Mouse (Mus musculus) ES-E14 (cell line): ENCODE measurements around the gene Fuz. TPM values are rescaled to one million over a fixed set of nuclear protein-coding genes. Genes with fewer than 3 reads are reported as not detected.
A peak's percentile ranks its signal among the peaks of the same experiment; 100 is the strongest.

Source experiments
- DNase-seq: peaks from one replicate; pipeline ENCODE4 v3.0.0-alpha.2; 2013; ENCODE audit warnings: low read depth, low spot score
- H3K27ac ChIP-seq: 2 replicates; pipeline ENCODE4 v1.5.1; 2012; ENCODE audit warnings: low read depth, mild to moderate bottlenecking, low read length, moderate library complexity, mixed read lengths; ENCODE audit not compliant: poor library complexity, insufficient read depth, severe bottlenecking
- H3K36me3 ChIP-seq: 2 replicates; pipeline ENCODE4 v1.6.1; 2012; ENCODE audit warnings: mild to moderate bottlenecking, low read length, moderate library complexity, mixed read lengths; ENCODE audit not compliant: control insufficient read depth, poor library complexity, insufficient read depth, severe bottlenecking
- H3K4me1 ChIP-seq, 2 experiments: fragments of 150-350 bp in 1 of 2; sonication (generic) in 1 of 2; 2 replicates each; pipeline ENCODE4 v1.6.1; 2012; ENCODE audit warnings: low read length in 2 of 2, mild to moderate bottlenecking in 1 of 2, mixed read lengths in 1 of 2; ENCODE audit not compliant: control insufficient read depth in 2 of 2, insufficient read depth in 2 of 2, poor library complexity in 1 of 2
- H3K4me3 ChIP-seq, 2 experiments: fragments of 150-350 bp in 1 of 2; sonication (generic) in 1 of 2; 2 replicates each; pipeline ENCODE4 v1.5.1; 2012; ENCODE audit warnings: low read length in 2 of 2, low read depth in 1 of 2, mild to moderate bottlenecking in 1 of 2, mixed read lengths in 1 of 2; ENCODE audit not compliant: insufficient read depth in 1 of 2, poor library complexity in 1 of 2, severe bottlenecking in 1 of 2
- H3K9ac ChIP-seq: 2 replicates; pipeline ENCODE4 v1.6.1; 2012; ENCODE audit warnings: low read depth, mild to moderate bottlenecking, low read length, mixed read lengths; ENCODE audit not compliant: poor library complexity, insufficient read depth, severe bottlenecking
- H3K9me3 ChIP-seq: fragments of 150-350 bp; sonication (generic); 2 replicates; pipeline ENCODE4 v1.6.1; 2012; ENCODE audit warnings: low read depth, mild to moderate bottlenecking, low read length; ENCODE audit not compliant: control insufficient read depth, insufficient read depth
- CHD2 ChIP-seq: IDR thresholded peaks from 2 replicates; pipeline ENCODE4 v1.6.1; 2014; ENCODE audit warnings: mild to moderate bottlenecking, low read depth, low read length, inconsistent platforms
- HCFC1 ChIP-seq: IDR thresholded peaks from 2 replicates; pipeline ENCODE4 v1.6.1; 2012; ENCODE audit warnings: low read length, inconsistent platforms, borderline replicate concordance; ENCODE audit not compliant: insufficient read depth
- MAFK ChIP-seq: IDR thresholded peaks from 2 replicates; pipeline ENCODE4 v1.6.1; 2014; ENCODE audit warnings: mild to moderate bottlenecking, low read depth, low read length, inconsistent platforms; ENCODE audit not compliant: insufficient read depth
- ZC3H11A ChIP-seq: IDR thresholded peaks from 2 replicates; pipeline ENCODE4 v1.6.1; 2012; ENCODE audit warnings: low read depth, mild to moderate bottlenecking, inconsistent platforms, low read length, borderline replicate concordance
- ZNF384 ChIP-seq: IDR thresholded peaks from 2 replicates; pipeline ENCODE4 v1.6.1; 2012; ENCODE audit warnings: low read depth, low read length, inconsistent platforms
- in situ Hi-C, 2 experiments: fragments of 600-800 bp; cut with MboI; formaldehyde crosslinking; loops; one replicate each; pipeline ENCODE4 v1.15.1; 2025; ENCODE audit warnings: low sequenced_read_pairs in 2 of 2, inconsistent platforms in 1 of 2; ENCODE audit not compliant: unreplicated experiment in 2 of 2
- total RNA-seq: library from RNA; depleted of rRNA; stranded (reverse); fragments of 300-350 nt; gene quantifications from 2 replicates; pipeline ENCODE4 v1.2.3, GENCODE M21; 2012

The Fuz gene
- total RNA-seq, 1 experiment, result 14.2 TPM

DNA sequence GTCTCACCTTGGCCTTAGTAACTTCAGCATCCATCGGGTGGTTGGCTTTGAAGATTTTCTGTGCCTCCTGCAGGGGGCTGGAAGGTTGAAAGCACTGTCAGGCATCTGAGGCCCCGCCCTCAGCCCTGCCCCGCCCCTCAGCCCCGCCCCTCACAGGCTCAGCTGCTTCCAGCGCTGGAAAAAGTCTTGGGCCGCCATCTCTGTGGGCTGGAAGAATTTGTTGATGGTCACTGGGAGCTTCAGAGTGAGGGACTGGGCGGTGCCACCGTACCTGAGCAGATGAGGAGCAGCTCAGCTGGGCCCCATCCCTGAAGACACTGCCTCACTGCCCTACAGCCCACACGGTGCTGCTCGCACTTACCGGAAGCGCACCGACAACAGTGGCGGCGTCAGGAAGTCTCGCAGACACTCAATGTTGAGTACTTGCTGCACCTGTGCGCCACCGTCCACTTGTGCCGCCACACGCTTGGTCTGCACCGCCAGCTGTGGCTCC lies 5.4 kb downstream of the Fuz start:
- in situ Hi-C loops, result no loop called here
- peak; percentile 64 for DNase-seq
- TF ChIP-seq ZC3H11A, result no peak
- TF ChIP-seq HCFC1, result no peak
- no peak for TF ChIP-seq MAFK
- no peak for TF ChIP-seq ZNF384
- no peak for TF ChIP-seq CHD2
- Histone ChIP-seq H3K4me1 (peaks cover 0 to 10% of the 10 kb centered on the region in 2 experiments; a peak in 1 of 4 replicates), H3K27ac (no peak overlapping the region), H3K4me3 (peak overlapping the region; percentile 53 to 58), H3K9ac (peak overlapping the region; percentile 63; the same call in 1 of the 2 replicates), H3K36me3 (peaks cover 43% of the 10 kb centered on the region), H3K9me3 (no peaks in the 10 kb centered on the region)

DNA sequence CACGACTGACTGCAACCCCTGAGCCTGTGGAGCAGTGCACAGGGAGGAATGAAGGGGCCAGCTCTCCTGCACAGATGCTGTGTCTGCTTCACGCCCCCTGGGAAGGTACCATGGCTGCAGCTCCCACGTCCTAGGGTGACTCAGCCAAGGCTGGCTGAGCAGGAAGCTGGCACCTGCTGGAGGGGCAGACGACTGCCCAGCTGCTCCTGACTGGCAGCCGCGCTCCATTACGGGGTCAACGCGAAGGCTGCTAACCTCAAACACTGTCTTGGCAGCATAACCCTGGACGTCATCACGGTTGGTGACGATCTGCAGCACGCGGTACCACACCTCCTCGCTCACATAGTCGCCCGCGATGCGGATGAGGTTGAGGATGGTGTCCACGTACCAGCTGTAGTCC lies 9.6 kb downstream of the Fuz start:
- Histone ChIP-seq H3K9me3 (no peaks in the 10 kb centered on the region), H3K27ac (no peak overlapping the region), H3K36me3 (peaks cover 62% of the 10 kb centered on the region), H3K4me1 (peaks cover 0 to 3% of the 10 kb centered on the region in 2 experiments; a peak in 1 of 4 replicates), H3K4me3 (no peak overlapping the region), H3K9ac (no peak overlapping the region)
- DNase-seq, result no peak
- TF ChIP-seq ZC3H11A, result no peak
- TF ChIP-seq ZNF384, result no peak
- no peak for TF ChIP-seq MAFK
- TF ChIP-seq HCFC1, result no peak
- TF ChIP-seq CHD2, result no peak
- in situ Hi-C loops, result no loop called here

DNA sequence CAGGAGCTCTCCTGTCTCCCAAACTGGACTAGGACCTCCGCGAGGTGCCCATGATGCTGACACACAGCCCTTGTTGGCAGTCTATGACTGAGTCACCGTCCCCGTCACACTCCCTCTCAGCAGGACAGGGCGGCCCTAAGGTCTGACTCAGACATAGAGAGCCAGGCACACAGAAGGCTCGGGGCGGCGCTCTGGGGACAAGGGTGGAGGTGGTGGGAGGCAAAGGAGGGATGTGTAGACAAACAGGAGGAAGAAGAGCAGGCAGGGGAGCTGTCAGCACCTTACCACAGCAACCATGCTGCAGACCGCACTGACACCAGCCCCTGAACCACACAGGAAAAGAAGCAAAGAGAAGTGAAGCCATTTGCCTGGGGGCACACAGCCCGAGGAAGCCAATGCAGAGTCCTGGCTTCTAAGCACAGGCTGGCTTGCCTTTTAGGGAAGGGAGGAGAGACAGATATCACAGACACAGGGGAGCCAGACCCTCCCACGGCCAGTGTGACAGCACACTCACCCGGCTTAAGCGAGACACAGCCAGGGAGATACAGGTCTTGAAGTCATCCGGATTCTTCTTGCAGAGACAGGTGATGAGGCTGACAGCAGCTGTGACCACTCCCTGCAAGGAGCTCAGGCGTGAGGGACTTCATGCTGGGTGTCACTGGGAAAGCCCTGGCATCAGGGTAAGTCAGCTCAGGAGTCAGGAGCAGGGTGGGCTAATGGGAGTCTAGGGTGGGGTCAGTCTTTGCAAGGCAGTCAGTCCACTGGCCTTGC lies 13.0 kb downstream of the Fuz start:
- H3K9ac ChIP-seq, result no peak overlapping the region
- no peak overlapping the region for H3K4me3 ChIP-seq
- TF ChIP-seq MAFK (no peak), HCFC1 (no peak), ZNF384 (no peak), ZC3H11A (no peak), CHD2 (no peak)
- peaks cover 51% of the 10 kb centered on the region for H3K36me3 ChIP-seq
- no peaks in the 10 kb centered on the region for H3K9me3 ChIP-seq
- no peak overlapping the region for H3K27ac ChIP-seq
- peaks cover 0 to under 1% of the 10 kb centered on the region in 2 experiments; a peak in 2 of 4 replicates for H3K4me1 ChIP-seq
- DNase-seq, result no peak
- in situ Hi-C loops, result no loop called here

DNA sequence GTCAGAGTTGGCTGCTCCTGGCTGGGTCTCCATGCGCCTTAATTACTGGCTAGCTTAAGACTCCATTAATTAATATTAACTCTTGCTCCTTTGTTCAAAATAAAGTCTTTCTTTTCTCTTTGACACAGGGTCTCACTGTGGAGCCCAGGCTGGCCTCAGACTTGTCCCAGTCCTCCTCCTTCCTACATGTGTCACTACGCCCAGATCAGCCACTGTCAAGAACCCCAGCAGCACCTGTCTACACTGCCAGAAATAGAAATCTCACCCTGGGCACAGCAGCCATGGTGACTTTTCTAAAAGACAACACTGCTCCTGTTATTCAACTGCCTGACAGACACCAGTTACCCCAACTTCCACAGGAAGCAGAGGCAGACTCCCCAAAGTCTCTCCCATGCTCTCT lies 18.5 kb downstream of the Fuz start:
- in situ Hi-C loops, result no loop called here
- H3K9ac ChIP-seq, result no peak overlapping the region
- no peak for DNase-seq
- H3K4me1 ChIP-seq, result peaks cover 0 to 2% of the 10 kb centered on the region in 2 experiments; a peak in 2 of 4 replicates
- TF ChIP-seq ZNF384 (no peak), MAFK (no peak)
- H3K27ac ChIP-seq, result no peak overlapping the region
- H3K9me3 ChIP-seq, result no peaks in the 10 kb centered on the region
- no peak overlapping the region for H3K4me3 ChIP-seq
- peaks cover 21% of the 10 kb centered on the region for H3K36me3 ChIP-seq

DNA sequence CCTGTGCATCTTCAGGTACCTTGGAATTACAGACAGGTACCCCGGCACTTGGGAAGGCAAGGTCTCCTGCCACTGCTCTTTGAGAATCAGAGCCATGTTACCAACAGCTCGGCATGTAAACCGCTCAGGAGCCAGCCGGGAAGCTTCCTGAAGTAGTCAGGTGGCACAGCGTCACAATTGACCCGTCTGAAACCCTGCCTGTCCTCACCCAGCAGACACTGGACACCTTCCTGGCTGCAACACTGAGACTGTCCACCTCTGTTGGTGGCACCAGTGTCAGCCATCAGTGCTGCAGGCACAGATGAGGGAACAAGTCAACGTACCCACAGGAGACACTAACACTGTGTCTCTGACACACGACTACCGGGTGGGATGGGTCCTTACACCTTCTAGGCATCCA lies 19.4 kb downstream of the Fuz start:
- in situ Hi-C loops, result no loop called here
- TF ChIP-seq MAFK (no peak), HCFC1 (no peak), ZC3H11A (no peak), CHD2 (no peak), ZNF384 (no peak)
- peaks cover 14% of the 10 kb centered on the region for H3K36me3 ChIP-seq

More for the DNA sequence above, 19.4 kb downstream of the Fuz start:
- DNase-seq, result no peak
- Histone ChIP-seq H3K4me1 (peaks cover 0 to 2% of the 10 kb centered on the region in 2 experiments; a peak in 2 of 4 replicates), H3K9me3 (no peaks in the 10 kb centered on the region), H3K27ac (no peak overlapping the region; the same call in 1 of the 2 replicates), H3K4me3 (no peak overlapping the region), H3K9ac (no peak overlapping the region)
